Mouse (Mus musculus) stomach, embryonic 14.5 days (tissue): Measurements from ENCODE around the gene Fbxo11. TPM values are rescaled to one million over a fixed set of nuclear protein-coding genes. Genes with fewer than 3 reads are reported as not detected.
"Not testable (repeated sequence)": the region's sequence is repeated elsewhere in the genome, so short reads cannot be mapped to it uniquely, and the experiment has no call there.

Experiments
- ATAC-seq: fragments of 200-750 bp; cut with Nextera tagmentation; 2 replicates; pipeline ENCODE4 v1.8.0; 2017; ENCODE audit warnings: low read depth, moderate TSS enrichment; ENCODE audit not compliant: insufficient number of reproducible peaks, insufficient read depth, low FRiP score
- H3K27ac ChIP-seq: fragments of 300-500 bp; sonication (generic); 2 replicates; pipeline ENCODE4 v1.5.1; 2014; ENCODE audit warnings: mild to moderate bottlenecking, low read length, moderate library complexity, mixed read lengths
- H3K27me3 ChIP-seq: fragments of 300-500 bp; sonication (generic); 2 replicates; pipeline ENCODE4 v1.6.1; 2014; ENCODE audit warnings: low read length, control low read depth, mixed read lengths; ENCODE audit not compliant: control insufficient read depth, insufficient read depth
- H3K36me3 ChIP-seq: fragments of 300-500 bp; sonication (generic); 2 replicates; pipeline ENCODE4 v1.6.1; 2014; ENCODE audit warnings: mild to moderate bottlenecking, control low read depth, low read length, moderate library complexity, mixed read lengths; ENCODE audit not compliant: control insufficient read depth, insufficient read depth
- H3K4me1 ChIP-seq: fragments of 300-500 bp; sonication (generic); 2 replicates; pipeline ENCODE4 v1.6.1; 2014; ENCODE audit warnings: low read length, control low read depth, mixed read lengths; ENCODE audit not compliant: control insufficient read depth, insufficient read depth
- H3K4me2 ChIP-seq: fragments of 300-500 bp; sonication (generic); replicated peaks from 2 replicates; pipeline ENCODE4 v1.6.1; 2014; ENCODE audit warnings: low read depth, low read length, control low read depth
- H3K4me3 ChIP-seq: fragments of 300-500 bp; sonication (generic); 2 replicates; pipeline ENCODE4 v1.5.1; 2014; ENCODE audit warnings: low read depth, low read length, control low read depth
- H3K9ac ChIP-seq: fragments of 300-500 bp; sonication (generic); replicated peaks from 2 replicates; pipeline ENCODE4 v1.6.1; 2014; ENCODE audit warnings: low read depth, mild to moderate bottlenecking, control low read depth, low read length, moderate library complexity, mixed read lengths
- H3K9me3 ChIP-seq: fragments of 300-500 bp; sonication (generic); 2 replicates; pipeline ENCODE4 v1.6.1; 2016; ENCODE audit warnings: low read depth, low read length, control low read depth; ENCODE audit not compliant: control insufficient read depth
- WGBS: fragments of 180-500 bp; shearing (Covaris S2); extraction: QIAGEN DNeasy Blood & Tissue Kit; methylation state at CpG from one replicate; pipeline ENCODE4 v1.1.7; 2014; 5-methylcytosine and 5-hydroxymethylcytosine counted together
- polyA plus RNA-seq: library from polyadenylated mRNA; unstranded; fragments of >200 nt; fragmentation: Nextera tagmentation; extraction: Ambion mirVana; gene quantifications from 2 replicates; pipeline ENCODE4 v1.2.1, GENCODE M21; 2014

Fbxo11 gene
- polyA plus RNA-seq, 1 experiment from 2014 or later = 24.2 TPM

GRCm38 (mm10) chr17:87973261-87974167 lies 91.6 kb downstream of the Fbxo11 start:
- Histone ChIP-seq H3K9ac (no peak overlapping the region), H3K27ac (no peak overlapping the region), H3K9me3 (no peaks in the 10 kb centered on the region), H3K27me3 (no peaks in the 10 kb centered on the region), H3K4me2 (no peak overlapping the region), H3K4me3 (no peak overlapping the region), H3K4me1 (peaks cover 3% of the 10 kb centered on the region; the same call in 1 of the 2 replicates), H3K36me3 (peaks cover 4% of the 10 kb centered on the region; the same call in 1 of the 2 replicates)
- WGBS = 63% methylated on average over 10 of the region's 10 CpGs
- no peak for ATAC-seq

GRCm38 (mm10) chr17:87972856-87973255 lies 92.2 kb downstream of the Fbxo11 start:
- Histone ChIP-seq H3K9me3 (no peaks in the 10 kb centered on the region), H3K27me3 (no peaks in the 10 kb centered on the region), H3K4me3 (no peak overlapping the region), H3K36me3 (peaks cover 2% of the 10 kb centered on the region; the same call in 1 of the 2 replicates), H3K4me2 (no peak overlapping the region), H3K4me1 (peaks cover 3% of the 10 kb centered on the region; the same call in 1 of the 2 replicates), H3K9ac (no peak overlapping the region), H3K27ac (no peak overlapping the region)
- WGBS = 56% methylated on average over 5 of the region's 5 CpGs
- no peak for ATAC-seq

GRCm38 (mm10) chr17:87971696-87972591 lies 93.1 kb downstream of the Fbxo11 start:
- H3K36me3 ChIP-seq, H3K4me1 ChIP-seq, H3K27ac ChIP-seq, H3K9ac ChIP-seq, H3K9me3 ChIP-seq, ATAC-seq, H3K4me3 ChIP-seq, H3K27me3 ChIP-seq, H3K4me2 ChIP-seq: not testable (repeated sequence)
- 85% methylated on average over 15 of the region's 15 CpGs for WGBS

GRCm38 (mm10) chr17:87968483-87968926 lies 96.6 kb downstream of the Fbxo11 start:
- WGBS = 48% methylated on average over 6 of the region's 8 CpGs
- not testable (repeated sequence) for H3K4me1 ChIP-seq, H3K27ac ChIP-seq, H3K36me3 ChIP-seq, H3K27me3 ChIP-seq, H3K4me2 ChIP-seq, H3K9ac ChIP-seq, H3K9me3 ChIP-seq, H3K4me3 ChIP-seq
- peak; percentile 63; the same call in 1 of the 2 replicates for ATAC-seq

- Histone ChIP-seq H3K27ac (no peak overlapping the region), H3K4me2 (no peak overlapping the region), H3K4me3 (no peak overlapping the region), H3K27me3 (no peaks in the 10 kb centered on the region), H3K9ac (no peak overlapping the region), H3K36me3 (no peaks in the 10 kb centered on the region), H3K9me3 (no peaks in the 10 kb centered on the region; the same call in 1 of the 2 replicates), H3K4me1 (no peaks in the 10 kb centered on the region)
- 89% methylated on average over 13 of the region's 14 CpGs for whole genome bisulfite sequencing
- no peak for ATAC-seq
These were observed 101.7 kb downstream of the Fbxo11 start for GRCm38 (mm10) chr17:87963081-87964075.

GRCm38 (mm10) chr17:87959931-87960330 lies 105.2 kb downstream of the Fbxo11 start:
- not testable (repeated sequence) for H3K27me3 ChIP-seq, H3K4me1 ChIP-seq, H3K9ac ChIP-seq, H3K36me3 ChIP-seq, ATAC-seq, H3K27ac ChIP-seq, H3K4me2 ChIP-seq, H3K4me3 ChIP-seq, H3K9me3 ChIP-seq
- 78% methylated on average over 5 of the region's 5 CpGs for whole genome bisulfite sequencing

GRCm38 (mm10) chr17:87959406-87959805 lies 105.7 kb downstream of the Fbxo11 start:
- not testable (repeated sequence) for H3K4me1 ChIP-seq, H3K4me2 ChIP-seq, H3K9me3 ChIP-seq, H3K36me3 ChIP-seq, H3K27ac ChIP-seq, ATAC-seq, H3K27me3 ChIP-seq, H3K9ac ChIP-seq, H3K4me3 ChIP-seq
- 89% methylated on average over 11 of the region's 11 CpGs for WGBS
